Mouse (Mus musculus): ENCODE results near the gene Lama1. TPM values are rescaled to one million over a fixed set of nuclear protein-coding genes. Genes with fewer than 3 reads are reported as not detected.
"Not testable (repeated sequence)": the region's sequence is repeated elsewhere in the genome, so short reads cannot be mapped to it uniquely, and the experiment has no call there.

Gene Lama1
- polyA plus RNA-seq, 1 experiment, result 18.9 TPM

- DNase-seq (ENCODE audit: low read depth), result no peak
Observed at GRCm38 (mm10) chr17:67715466-67715865, 18.4 kb downstream of the Lama1 start.

DNA sequence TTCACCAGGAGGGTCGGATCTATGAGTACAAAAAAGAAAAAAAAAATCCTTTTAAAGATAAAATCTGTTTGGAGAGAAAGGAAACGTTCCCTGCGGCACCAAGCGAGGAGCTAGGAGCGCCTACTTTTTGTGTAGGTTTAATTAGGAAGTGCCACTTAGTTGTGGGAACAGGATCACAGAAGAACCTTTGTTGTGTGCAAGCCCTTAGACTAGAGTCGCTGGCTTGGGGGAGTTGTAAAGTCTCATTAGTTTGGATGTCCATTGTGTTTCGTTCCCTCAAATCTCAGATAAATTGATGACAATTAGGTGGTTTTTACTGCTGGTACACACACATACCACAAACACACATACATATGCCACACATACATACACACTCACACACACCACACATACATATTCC lies 25.0 kb downstream of the Lama1 start:
- DNase-seq (ENCODE audit: low read depth), result no peak

DNA sequence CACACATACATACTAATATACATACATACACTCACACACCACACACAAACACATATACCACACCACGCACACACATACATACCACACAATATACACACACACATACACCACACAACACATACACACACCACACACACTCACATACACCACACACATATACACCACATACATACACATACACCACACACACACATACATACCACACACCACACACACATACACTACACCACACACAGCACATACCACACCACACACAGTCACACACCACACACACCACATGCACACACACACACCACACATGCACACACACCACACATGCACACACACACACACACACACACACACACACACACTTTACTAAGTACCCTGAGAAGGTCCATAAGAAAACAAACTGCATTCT lies 25.5 kb downstream of the Lama1 start:
- DNase-seq (ENCODE audit: low read depth), result no peak

GRCm38 (mm10) chr17:67723175-67724067 lies 26.4 kb downstream of the Lama1 start:
- no peak for DNase-seq (ENCODE audit: low read depth)

DNA sequence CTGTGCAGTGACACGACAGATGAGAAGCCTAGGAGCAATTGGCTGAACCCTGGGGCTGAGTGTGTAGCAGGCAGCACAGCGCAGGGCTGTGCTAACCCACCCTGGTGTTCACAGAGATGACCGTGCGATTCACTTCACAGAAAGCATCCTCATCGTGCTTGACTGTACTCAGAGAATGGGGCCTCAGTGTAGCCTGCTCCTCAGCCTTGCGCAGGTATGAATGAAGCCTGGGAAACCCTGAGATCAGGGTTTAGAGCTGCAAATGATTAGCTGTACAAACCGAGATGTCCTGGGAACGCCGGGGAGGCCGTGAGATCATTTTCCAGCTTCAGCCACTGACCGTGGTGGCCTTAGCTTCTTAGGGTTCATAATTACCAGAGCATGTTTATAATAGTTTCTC lies 29.5 kb downstream of the Lama1 start:
- no peak for DNase-seq (ENCODE audit: low read depth)

DNA sequence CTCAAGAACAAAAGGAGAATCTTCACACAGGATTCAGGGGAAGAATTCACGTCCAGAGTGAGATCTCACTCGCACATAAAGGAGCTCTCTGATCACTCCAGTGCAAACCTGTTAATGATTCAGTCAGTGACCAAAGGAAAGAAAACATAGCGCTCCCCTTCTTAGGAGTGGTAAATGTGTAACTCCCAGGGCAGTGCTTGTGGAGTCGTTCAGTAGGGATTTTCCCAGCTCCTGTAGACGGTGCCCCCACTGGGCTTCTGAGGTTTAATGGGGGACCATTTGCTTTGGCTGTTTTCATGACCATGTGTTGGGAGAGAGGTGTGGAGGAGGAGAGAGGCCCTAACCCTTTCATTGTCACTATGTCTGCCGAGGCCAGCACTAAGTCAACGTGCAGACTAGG lies 31.7 kb downstream of the Lama1 start:
- no peak for DNase-seq (ENCODE audit: low read depth)

DNA sequence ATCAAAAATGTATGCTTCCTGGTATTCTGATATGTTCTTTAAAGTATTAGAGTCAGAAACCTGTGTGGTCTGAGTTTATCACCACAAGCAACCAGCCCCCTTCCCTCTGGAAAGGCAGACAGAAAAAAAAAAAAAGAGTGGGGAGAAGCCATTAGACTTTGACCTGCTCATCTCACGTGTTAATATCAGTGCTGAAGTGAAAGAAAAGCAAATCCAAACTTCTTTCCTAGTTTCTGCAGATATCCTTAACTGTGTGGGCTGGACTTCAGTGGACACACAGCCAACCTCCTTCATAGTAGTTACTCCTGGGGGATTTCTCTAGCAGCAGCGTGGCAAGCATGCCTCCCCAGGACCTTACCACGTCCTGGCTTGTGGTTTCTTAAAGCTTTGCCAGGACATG lies 34.0 kb downstream of the Lama1 start:
- DNase-seq (ENCODE audit: low read depth), result no peak

DNA sequence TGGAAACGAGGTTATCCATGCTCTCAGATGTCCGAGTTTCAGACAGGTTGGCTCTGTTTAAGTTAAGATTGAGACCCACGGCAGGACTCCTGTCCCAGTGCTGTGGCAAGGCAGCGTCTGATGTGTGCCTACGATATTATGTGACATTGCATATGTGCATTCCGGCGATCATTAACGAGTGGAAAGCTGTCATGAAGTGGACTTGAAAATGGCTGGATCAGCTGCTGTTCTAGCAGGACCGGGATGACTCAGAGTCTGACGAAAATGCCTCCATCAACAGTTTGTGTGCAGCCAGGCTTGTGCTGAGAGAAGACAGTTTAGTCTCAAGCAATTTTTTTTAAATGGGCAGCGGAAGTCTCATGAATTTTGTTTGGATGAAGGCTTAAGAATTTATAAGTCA lies 34.9 kb downstream of the Lama1 start:
- no peak for DNase-seq (ENCODE audit: low read depth)

GRCm38 (mm10) chr17:67733516-67733915 lies 36.5 kb downstream of the Lama1 start:
- DNase-seq (ENCODE audit: low read depth), result no peak

- no peak for DNase-seq (ENCODE audit: low read depth)
Observed at GRCm38 (mm10) chr17:67735722-67736121, 38.7 kb downstream of the Lama1 start.

GRCm38 (mm10) chr17:67741229-67741628 lies 44.2 kb downstream of the Lama1 start:
- not testable (repeated sequence) for DNase-seq (ENCODE audit: low read depth)

DNA sequence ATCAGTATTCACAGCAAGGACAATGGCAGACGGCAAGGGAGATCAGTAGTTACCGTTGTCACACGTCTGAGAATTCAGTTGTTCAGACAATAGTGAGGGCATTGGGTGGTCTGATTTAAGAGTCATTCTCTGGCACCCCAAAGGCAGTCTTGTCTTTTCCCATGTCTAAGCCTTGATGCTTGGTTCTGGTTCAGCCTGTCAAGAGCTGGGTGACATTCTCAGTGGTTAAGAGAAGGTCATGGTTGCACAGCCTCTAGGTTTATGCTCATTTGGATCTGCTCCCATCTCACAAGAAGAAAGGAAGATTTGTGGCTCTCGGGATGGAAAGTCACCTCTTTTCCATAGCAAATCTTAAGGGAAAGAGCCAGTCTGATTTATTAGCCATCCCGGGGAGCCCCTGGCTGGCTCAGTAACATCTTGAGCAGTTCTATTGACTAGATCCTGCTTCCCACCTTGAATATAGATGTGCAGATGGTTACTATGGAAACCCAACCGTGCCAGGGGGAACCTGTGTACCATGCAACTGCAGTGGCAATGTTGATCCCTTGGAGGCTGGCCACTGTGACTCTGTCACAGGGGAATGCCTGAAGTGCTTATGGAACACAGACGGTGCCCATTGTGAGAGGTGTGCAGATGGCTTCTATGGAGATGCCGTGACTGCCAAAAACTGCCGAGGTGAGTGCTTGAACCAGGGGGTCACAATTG lies 67.3 kb downstream of the Lama1 start:
- no peak for DNase-seq (ENCODE audit: low read depth)

DNA sequence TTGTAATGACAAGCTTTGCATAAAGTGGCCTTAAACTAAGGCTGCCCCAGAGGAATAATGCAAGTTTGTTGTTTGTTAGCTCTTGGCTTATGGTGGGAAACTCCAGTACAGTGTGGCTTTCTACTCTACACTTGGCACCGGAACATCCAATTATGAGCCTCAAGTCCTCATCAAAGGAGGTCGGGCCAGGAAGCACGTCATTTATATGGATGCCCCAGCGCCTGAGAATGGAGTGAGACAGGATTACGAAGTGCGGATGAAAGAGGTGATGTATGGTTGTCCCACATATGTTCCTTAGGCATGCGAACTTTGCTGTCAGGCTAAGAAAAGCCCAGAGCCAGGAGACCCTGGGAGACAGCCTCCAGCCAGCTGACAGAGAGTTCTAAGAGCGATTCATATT lies 76.5 kb downstream of the Lama1 start:
- DNase-seq (ENCODE audit: low read depth), result no peak

DNA sequence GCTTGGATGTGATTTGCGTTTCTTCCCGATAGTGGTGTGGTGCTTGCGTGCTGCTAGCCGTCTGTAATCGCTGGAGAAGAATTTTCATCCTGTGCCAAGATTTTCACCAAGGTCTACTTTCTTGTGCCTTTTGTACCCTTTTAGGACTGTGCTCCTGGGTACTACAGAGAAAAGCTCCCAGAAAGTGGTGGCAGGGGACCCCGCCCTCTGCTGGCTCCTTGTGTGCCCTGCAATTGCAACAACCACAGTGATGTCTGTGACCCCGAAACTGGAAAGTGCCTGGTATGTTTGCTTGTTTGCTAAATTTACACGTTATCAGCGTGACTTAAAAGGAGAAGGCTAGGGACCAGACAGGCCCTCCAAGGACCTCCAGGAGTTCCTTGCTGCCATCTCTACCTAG lies 79.7 kb downstream of the Lama1 start:
- DNase-seq (ENCODE audit: low read depth), result no peak

DNA sequence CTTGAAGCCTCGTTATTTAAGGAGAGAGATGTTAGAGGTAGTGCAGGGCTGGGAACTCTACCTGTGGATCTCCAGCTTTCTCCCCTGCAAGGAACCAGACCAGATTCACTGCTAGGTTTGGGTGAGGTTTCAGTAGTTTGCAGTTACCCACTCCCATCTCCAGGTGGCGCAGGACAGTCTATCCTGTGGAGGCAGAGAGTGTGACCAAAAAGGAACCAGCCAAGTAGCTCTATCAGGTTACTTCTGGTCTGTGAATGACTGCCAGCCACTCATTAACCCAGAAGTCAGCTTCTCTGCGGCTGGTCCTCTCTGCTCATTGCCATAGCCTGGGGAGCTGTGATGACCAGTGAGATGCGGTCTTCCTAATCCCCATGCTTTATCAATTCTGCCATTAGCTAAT lies 82.8 kb downstream of the Lama1 start:
- peak; percentile 13 for DNase-seq (ENCODE audit: low read depth)

DNA sequence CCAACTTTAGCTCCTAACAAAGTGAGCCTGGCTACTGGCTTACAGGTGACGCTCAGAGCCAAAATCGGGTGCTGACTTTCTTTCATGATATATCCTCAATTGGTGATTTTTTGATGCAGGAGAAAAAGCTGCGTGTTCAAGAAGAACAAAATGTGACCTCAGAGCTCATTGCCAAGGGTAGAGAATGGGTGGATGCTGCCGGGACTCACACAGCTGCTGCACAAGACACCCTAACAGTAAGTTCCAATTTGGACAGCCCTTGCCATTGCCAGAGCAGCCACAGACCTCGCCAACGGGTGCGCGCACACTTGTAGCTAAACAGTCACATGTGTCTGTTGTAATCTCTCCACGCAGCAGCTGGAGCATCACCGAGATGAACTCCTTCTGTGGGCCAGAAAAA lies 94.0 kb downstream of the Lama1 start:
- no peak for DNase-seq (ENCODE audit: low read depth)

- DNase-seq (ENCODE audit: low read depth), result no peak
Observed at GRCm38 (mm10) chr17:67809171-67809570, 112.1 kb downstream of the Lama1 start.

DNA sequence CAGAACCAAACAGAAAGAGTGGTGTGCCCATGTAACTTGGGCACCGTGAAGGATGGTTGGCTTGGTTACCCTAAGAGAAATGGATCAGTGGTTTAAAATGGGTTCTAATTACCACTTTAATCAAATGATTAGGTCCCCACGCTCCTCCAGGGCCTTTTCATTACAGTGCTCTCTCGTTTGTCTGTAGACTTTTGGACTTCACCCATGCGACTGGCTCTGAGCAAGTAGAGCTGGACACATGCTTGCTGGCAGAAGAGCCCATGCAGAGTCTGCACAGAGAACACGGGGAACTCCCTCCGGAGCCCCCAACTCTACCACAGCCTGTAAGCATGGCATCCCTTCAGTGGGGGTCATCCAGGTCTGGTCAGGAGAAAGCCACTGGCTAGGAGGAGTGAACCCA lies 116.6 kb downstream of the Lama1 start:
- DNase-seq (ENCODE audit: low read depth), result no peak

DNA sequence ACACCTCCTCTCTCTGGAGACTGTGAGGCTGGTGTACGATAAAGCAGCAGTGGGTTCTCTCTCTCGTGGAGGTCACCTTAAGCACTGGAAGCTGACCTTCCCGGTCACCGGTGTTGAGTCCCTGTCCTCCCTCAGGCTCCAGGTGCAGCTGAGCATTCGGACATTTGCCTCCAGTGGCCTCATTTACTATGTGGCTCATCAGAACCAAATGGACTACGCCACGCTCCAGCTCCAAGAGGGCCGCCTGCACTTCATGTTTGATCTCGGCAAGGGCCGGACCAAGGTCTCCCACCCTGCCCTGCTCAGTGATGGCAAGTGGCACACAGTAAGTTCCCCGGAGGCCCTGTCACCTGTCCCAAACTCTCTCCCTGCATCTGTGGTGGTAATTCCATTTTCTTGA lies 118.7 kb downstream of the Lama1 start:
- DNase-seq (ENCODE audit: low read depth), result no peak

DNA sequence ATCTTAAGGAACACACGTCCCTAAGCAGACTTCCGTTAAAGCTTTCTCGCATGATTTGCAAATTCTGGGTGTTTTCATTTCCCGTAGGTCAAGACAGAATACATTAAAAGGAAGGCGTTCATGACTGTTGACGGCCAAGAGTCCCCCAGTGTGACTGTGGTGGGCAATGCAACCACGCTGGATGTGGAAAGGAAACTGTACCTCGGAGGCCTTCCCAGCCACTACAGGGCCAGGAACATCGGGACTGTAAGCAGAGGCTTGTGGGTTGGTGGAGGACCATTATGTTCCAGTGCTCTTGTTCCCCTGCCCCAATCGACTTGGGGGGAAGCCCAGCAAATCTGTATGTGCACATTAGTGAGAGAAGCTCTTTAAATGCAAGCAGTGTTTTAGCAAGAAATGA lies 119.9 kb downstream of the Lama1 start:
- no peak for DNase-seq (ENCODE audit: low read depth)

DNA sequence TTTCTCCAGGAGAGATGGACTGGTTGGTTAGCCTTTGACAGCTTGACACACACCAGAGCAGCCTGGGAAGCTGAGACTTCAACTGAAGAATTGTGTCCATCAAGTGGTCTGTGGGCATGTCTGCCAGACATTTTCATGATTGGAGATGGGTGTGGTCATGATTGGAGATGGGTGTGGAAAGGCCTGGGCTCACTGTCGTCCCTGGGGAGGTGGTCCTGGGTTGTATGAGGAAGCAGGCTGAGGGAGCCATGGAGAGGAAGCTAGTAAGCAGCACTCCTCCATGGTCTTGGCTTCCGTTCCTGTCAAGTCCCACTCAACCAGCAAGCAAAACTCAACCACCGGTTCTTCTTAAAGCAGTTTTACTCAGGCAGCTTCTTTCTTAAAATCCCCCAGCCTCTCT lies 130.4 kb downstream of the Lama1 start:
- no peak for DNase-seq (ENCODE audit: low read depth)

- DNase-seq (ENCODE audit: low read depth), result no peak
Observed at GRCm38 (mm10) chr17:67836146-67836895, 139.3 kb downstream of the Lama1 start.
